Mouse (Mus musculus): ENCODE results near the gene Arhgdia. TPM values are rescaled to one million over a fixed set of nuclear protein-coding genes. Genes with fewer than 3 reads are reported as not detected.
A peak's percentile ranks its signal among the peaks of the same experiment; 100 is the strongest.
"Not testable (repeated sequence)": the region's sequence is repeated elsewhere in the genome, so short reads cannot be mapped to it uniquely, and the experiment has no call there.

Gene Arhgdia
- polyA plus RNA-seq, 1 experiment: 146 TPM

DNA sequence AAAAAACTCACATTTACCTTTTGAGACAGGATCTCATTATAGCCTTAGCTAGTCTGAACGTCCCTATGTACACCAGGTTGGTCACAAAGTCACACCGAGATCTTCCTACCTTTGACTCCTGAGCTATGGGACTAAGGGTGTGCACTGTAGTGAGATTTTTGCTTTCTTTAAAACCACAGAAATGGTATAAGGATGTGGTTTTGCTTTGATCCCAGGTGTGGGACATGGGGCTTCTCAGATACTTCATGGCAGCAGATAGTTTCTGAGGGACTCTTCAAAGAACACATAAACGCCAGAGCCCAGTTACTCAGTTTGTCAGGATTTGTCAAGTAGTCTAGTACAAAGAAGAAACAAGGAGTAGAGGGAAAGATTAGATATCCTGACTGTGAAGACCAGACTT is 19.3 kb upstream of the Arhgdia start:
- H3K27ac ChIP-seq (replicated peaks; ENCODE audit: low read depth, low read length): no peak overlapping the region
- H3K4me3 ChIP-seq (ENCODE audit: insufficient read depth, low read depth, low read length): no peak overlapping the region
- H3K4me1 ChIP-seq (ENCODE audit: control insufficient read depth, insufficient read depth, insufficient read length, low read length): peaks cover 10% of the 10 kb centered on the region

DNA sequence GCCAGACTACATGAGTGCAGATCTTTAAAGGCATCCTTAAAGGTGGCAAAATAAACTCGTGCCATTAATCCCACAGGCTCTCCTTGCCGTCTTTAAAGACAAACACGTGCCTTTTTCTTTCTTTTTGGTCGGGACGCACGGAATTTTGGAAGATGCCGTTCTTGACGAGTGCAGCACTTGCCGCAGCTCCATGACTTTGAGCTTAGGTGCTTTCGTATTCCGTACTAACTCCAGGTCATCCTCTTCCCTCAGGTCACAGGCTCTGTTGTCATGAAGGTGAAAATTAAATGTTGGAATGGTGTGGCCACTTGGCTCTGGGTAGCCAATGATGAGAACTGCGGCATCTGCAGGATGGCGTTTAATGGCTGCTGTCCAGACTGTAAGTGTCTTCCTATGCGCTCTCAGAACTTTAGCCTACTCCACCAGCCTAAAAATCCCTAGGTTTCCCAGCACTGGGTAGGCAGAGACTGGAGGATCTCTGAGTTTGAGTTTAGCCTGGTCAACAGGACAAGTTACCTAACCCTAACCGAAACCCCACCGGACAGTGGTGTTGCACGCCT is 17.6 kb upstream of the Arhgdia start:
- peak overlapping the region; percentile 74 for H3K4me3 ChIP-seq (ENCODE audit: insufficient read depth, low read depth, low read length)
- H3K4me1 ChIP-seq (ENCODE audit: control insufficient read depth, insufficient read depth, insufficient read length, low read length): peaks cover 10% of the 10 kb centered on the region
- H3K27ac ChIP-seq (replicated peaks; ENCODE audit: low read depth, low read length): peak overlapping the region; percentile 68

GRCm38 (mm10) chr11:120598283-120598989 is 17.0 kb upstream of the Arhgdia start, which contains the start of the genes Alyref and Anapc11:
Gene Alyref (minus strand): TSS chr11:120598365.
Gene Anapc11 (plus strand): TSS chr11:120598421.
- peak within 1 kb of the TSS; percentile 74 for H3K4me3 ChIP-seq (ENCODE audit: insufficient read depth, low read depth, low read length)
- peak within 1 kb of the TSS; percentile 68 for H3K27ac ChIP-seq (replicated peaks; ENCODE audit: low read depth, low read length)
- H3K4me1 ChIP-seq (ENCODE audit: control insufficient read depth, insufficient read depth, insufficient read length, low read length): peaks cover 10% of the 10 kb centered on the region

DNA sequence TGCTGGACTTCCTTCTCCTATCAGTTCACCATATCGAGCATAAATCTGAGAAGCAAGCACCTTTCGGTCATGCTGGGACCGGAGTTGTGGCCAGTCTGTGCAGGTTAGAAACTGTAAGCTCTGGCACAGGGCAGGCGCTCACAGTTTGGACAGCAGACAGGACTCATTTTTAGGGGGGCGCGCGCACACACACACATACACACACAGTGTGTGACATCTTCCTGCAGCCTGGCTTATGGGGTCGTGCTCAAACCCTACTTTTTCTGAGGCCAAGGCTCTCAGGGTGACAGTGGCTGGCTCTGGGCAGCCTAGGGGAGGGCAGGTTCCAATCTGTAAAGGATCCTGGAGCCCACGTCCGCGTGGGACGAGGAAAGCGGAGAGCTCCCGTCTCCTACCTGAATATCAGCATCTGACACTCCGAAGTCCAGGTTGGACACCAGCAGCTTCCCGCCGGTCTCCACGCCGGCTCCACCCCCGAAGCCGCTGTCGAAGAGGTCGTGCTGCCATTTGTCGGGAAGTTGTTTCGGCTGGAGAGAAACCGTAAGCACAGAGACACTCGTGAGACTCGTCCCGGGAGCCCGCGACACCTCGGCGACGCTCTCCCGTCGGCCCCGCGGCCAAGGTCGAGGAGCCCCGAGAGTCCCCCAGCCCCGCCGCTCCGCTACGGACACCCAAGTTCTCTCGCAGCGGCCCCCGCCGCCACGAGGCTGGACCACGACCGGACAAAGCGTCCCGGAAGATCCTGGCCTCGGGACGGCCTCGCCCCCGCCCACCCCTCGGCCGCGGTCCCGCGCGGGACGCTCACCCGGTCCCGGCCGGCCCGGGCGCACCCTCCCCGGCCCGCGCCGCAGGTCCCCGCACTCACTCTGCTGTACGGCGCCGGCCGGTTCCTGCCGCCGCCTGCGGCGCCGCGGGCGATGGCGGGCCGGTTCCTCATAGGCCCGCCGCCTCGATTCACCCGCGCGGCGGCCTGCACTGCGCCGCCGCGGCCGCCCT is 16.1 kb upstream of the Arhgdia start:
- peak overlapping the region; percentile 70 for H3K4me3 ChIP-seq (ENCODE audit: insufficient read depth, low read depth, low read length)
- H3K4me1 ChIP-seq (ENCODE audit: control insufficient read depth, insufficient read depth, insufficient read length, low read length): peaks cover 10% of the 10 kb centered on the region
- 0 out of 2 replicates have a peak overlapping the region, but pooled peaks have one; percentile 42 for H3K27ac ChIP-seq (replicated peaks; ENCODE audit: low read depth, low read length)

DNA sequence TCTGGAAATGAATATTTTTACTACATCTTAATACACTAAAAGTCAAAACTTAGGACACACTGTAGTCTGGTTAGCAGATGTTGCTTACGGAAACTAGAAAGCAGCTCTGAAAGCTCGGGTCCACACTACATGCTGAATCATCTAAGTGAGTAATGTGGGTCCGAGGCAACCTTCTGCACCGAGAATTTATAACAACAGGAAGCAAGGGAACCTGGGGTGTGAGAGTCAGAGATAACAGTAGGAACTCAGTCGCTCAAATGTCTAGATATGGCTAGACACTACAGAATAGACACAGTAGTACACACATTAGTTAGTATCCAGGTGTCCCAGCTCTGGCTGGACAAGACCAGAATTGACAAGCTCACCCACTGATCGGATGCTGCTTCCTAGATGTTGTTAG is 7.1 kb upstream of the Arhgdia start:
- Histone ChIP-seq H3K27ac (replicated peaks; ENCODE audit: low read depth, low read length) (no peak overlapping the region), H3K4me1 (ENCODE audit: control insufficient read depth, insufficient read depth, insufficient read length, low read length) (no peaks in the 10 kb centered on the region), H3K4me3 (ENCODE audit: insufficient read depth, low read depth, low read length) (no peak overlapping the region)

DNA sequence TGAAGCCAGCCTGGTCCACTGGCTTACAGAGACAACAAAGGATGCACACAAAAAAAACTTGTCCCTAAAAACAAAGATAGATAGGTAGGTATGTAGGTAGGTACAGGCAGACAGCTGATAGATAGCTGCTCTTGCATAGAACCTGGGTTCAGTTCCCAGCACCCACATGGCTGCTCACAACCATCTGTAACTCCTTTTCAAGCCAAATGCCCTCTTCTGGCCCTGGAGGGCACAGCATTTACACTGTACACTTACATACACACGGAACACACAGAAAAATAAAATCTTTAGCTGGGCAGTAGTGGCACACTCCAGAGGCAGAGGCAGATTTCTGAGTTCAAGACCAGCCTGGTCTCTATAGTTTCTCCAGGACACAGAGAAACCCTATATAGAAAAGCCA is 2.5 kb upstream of the Arhgdia start:
- no peak overlapping the region for H3K4me3 ChIP-seq (ENCODE audit: insufficient read depth, low read depth, low read length)
- H3K4me1 ChIP-seq (ENCODE audit: control insufficient read depth, insufficient read depth, insufficient read length, low read length): 0 out of 2 replicates have a peak, but pooled peaks cover 3% of the 10 kb centered on the region
- no peak overlapping the region for H3K27ac ChIP-seq (replicated peaks; ENCODE audit: low read depth, low read length)

- H3K4me3 ChIP-seq (ENCODE audit: insufficient read depth, low read depth, low read length); H3K4me1 ChIP-seq (ENCODE audit: control insufficient read depth, insufficient read depth, insufficient read length, low read length); H3K27ac ChIP-seq (replicated peaks; ENCODE audit: low read depth, low read length): not testable (repeated sequence)
Measured at GRCm38 (mm10) chr11:120582982-120583293, 1.5 kb upstream of the Arhgdia start.

DNA sequence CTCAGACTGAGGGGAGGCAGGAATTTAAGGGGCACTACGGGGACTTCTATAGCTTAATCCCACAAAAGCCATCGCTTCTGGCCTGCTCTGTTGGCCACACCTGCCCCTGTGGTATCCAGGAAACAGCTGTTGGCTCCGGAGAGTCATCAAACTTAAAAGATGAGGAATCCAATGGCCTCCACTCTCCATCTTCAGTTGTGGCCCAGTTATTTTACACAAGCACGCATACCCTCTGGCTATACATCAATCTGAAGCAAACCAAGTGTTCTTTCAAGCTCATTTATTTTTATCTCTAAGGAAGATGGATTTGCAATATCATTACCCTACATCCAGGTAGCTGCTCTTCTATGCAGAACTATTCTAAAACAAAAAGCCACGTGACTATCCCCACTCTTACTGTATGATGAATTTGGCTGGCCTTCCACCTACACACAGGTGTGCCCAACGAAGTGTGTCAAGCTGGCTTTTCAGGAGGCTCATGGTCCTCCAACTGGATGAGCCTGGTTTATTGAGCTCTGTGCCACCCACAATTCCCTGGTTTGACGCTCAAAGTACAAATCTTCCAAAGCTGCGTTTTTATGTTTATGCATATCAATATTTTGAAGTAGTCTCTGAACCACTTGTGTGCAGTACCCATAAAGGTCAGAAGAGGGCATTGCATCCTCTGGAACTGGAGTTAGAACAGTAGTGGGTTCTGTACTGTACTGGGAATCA is 1.0 kb upstream of the Arhgdia start:
- Histone ChIP-seq H3K27ac (replicated peaks; ENCODE audit: low read depth, low read length) (peak overlapping the region; percentile 96), H3K4me1 (ENCODE audit: control insufficient read depth, insufficient read depth, insufficient read length, low read length) (0 out of 2 replicates have a peak, but pooled peaks cover 3% of the 10 kb centered on the region), H3K4me3 (ENCODE audit: insufficient read depth, low read depth, low read length) (peak overlapping the region; percentile 97)

DNA sequence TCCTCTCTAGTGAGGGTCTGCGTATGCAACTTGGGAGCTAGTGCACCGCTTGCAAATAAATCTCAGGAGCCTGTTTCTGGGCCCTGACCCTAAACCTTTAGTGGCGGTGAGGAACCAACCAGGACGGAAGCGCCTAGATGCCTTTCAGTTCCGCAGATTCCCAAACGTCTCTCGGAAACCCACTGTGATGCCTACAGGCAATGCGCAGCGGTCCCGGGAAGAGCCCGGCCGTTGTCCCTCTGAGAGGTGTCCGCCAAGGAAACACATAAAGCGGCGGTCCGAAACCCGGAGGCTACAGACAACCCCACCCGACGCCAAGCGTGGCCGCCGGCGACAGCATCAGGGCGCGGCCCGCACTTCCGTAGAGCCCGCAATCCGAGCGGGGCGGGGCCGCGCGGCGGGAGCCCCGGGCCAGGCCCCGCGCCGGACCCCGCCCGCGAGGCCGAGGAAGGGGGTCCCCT is 523 bp downstream of the Arhgdia start:
- Histone ChIP-seq H3K27ac (replicated peaks; ENCODE audit: low read depth, low read length) (peak overlapping the region; percentile 93), H3K4me3 (ENCODE audit: insufficient read depth, low read depth, low read length) (peak overlapping the region; percentile 97), H3K4me1 (ENCODE audit: control insufficient read depth, insufficient read depth, insufficient read length, low read length) (0 out of 2 replicates have a peak, but pooled peaks cover 3% of the 10 kb centered on the region)

DNA sequence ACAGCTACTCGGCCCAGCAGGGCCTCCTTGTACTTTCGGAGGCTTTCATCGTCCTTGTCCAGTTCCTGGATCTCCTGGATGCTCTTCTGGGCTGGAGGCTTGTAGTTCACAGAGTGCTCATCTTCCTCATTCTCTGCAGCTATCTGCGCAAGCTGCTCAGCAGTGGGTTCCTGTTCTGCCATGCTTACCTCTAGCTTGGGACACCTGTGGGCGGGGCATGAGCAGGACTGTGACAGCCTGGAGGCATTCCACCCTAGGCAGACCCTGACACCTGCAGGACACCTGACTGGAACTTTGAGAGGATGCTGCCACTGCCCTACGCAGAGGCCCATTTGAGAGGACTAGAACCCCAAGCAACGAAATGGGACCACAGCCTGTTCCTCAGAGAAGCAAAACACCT is 1.2 kb downstream of the Arhgdia start:
- H3K4me1 ChIP-seq (ENCODE audit: control insufficient read depth, insufficient read depth, insufficient read length, low read length): 0 out of 2 replicates have a peak, but pooled peaks cover 3% of the 10 kb centered on the region
- peak overlapping the region; percentile 93; the same call in 1 of the 2 replicates for H3K27ac ChIP-seq (replicated peaks; ENCODE audit: low read depth, low read length)
- peak overlapping the region; percentile 97 for H3K4me3 ChIP-seq (ENCODE audit: insufficient read depth, low read depth, low read length)

DNA sequence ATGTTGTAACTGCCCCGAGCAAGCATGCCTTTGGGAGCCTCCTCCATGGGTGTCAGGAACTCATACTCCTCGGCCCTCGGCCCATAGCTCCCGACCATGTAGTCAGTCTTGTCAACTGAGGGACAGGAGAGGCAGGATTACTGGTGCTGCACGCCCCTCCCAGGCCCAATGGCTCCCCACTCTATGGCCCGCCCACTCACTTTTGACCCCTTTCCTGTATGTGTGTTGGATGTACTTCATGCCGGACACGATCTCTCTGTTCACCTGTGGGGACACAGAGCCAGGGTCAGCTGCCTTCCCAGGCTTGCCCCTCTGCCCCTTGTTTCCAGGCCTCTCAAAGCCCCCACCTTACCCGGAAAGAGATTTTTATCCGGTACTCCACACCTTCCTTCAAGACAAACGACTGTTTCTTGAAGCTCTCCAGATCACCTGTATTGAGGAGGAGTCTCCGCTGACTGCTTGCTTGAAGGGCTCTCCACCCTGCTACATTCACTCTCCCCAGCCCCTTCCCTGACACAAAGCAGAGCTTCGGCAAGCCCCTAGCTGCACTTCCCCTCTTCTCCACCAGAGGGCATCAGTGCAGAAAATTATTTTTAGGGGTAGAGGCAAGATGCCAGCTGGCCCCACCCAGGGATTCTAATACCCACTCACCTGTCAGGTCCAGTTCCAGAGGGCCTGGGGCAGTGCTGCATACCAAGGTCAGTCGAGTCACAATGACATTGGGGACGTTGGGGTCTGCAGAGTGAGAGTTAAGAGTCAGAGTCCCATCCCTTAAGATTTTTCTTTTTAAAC is 1.9 kb downstream of the Arhgdia start:
- Histone ChIP-seq H3K4me1 (ENCODE audit: control insufficient read depth, insufficient read depth, insufficient read length, low read length) (0 out of 2 replicates have a peak, but pooled peaks cover 3% of the 10 kb centered on the region), H3K27ac (replicated peaks; ENCODE audit: low read depth, low read length) (no peak overlapping the region), H3K4me3 (ENCODE audit: insufficient read depth, low read depth, low read length) (peak overlapping the region; percentile 97)

DNA sequence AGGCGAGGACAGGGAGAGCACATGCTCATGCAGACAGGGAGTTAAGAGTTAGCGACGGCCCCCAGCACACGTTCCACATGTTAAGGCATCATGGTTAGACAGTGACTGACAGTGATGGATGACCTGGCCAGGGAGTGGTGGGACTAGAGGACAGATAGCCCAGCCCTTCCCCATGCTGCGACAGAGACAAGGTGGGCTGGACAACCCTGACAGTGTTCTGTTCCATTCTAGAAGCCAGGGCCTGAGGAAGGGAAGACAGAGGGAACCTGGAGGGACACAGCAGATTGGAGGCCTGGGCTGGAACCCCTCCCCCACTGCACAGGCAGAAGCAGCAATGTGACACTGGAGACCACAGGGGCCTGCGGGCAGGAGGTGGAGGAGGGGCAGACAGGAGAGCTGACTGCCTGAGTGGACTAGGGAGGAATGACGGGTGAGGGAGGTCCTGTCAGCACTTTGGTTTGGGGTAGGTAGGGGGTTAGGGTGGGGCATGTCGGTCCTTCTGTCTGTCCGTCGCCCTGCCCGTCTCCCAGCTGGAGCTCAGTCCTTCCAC is 2.7 kb downstream of the Arhgdia start:
- Histone ChIP-seq H3K4me3 (ENCODE audit: insufficient read depth, low read depth, low read length) (no peak overlapping the region), H3K27ac (replicated peaks; ENCODE audit: low read depth, low read length) (no peak overlapping the region), H3K4me1 (ENCODE audit: control insufficient read depth, insufficient read depth, insufficient read length, low read length) (0 out of 2 replicates have a peak, but pooled peaks cover 3% of the 10 kb centered on the region)

DNA sequence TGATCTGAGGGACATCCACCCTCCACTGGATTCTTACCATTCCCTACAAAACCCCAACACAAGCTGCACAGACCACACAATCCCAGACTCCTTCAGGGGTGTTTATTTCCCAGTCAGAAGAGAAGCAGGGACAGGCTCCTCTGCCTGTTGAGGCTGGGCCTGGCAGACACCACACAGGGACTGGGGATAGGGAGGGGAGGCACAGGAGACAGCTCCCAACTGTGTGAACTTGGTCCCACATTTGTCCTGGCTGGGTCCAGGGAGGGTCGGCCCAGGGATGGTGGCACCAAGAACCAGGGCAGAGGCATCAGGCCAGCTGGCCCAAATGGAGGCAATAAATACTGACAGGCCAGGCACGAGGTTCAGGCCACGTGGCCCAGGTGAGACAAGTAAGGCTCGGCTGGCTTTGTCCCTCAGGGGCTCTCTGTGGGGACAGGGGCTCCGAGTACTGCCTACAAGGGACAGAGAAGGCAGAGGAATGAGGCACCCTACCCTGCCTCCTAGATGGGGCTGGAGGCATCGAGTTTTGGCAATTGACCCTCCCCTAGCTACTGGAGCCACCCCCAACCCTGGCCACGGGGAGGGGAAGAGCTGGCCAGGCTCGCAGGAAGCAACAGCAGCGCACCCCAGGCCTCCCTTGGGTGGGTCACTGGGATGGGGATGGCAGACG is 3.3 kb downstream of the Arhgdia start:
- Histone ChIP-seq H3K4me1 (ENCODE audit: control insufficient read depth, insufficient read depth, insufficient read length, low read length) (0 out of 2 replicates have a peak, but pooled peaks cover 3% of the 10 kb centered on the region), H3K27ac (replicated peaks; ENCODE audit: low read depth, low read length) (no peak overlapping the region), H3K4me3 (ENCODE audit: insufficient read depth, low read depth, low read length) (no peak overlapping the region)

All from brown adipose tissue, adult 24 weeks (tissue).